In genomic region chr11:58126397-58127160, GRCm38 (mm10) we compare ENCODE assay signal across 8 mouse cellular contexts. TPM values are rescaled to one million over a fixed set of nuclear protein-coding genes. Genes with fewer than 3 reads are reported as not detected.
DNase-seq lines count a peak whose midpoint lies in the region; ATAC-seq lines count a peak whose summit lies in the region.

No protein-coding gene starts in this region.

- no peak overlapping the region for H3K4me3 ChIP-seq in liver, embryonic 11.5 days (ENCODE audit: low read depth, low read length)

- no peak overlapping the region for H3K4me2 ChIP-seq in liver, embryonic 11.5 days

- H3K27me3 ChIP-seq in liver, embryonic 11.5 days (replicated peaks; ENCODE audit: control insufficient read depth, insufficient read depth, low read length): no peaks in the 10 kb centered on the region

- ATAC-seq in liver, embryonic 11.5 days (replicated peaks; ENCODE audit: low FRiP score): no peak

- no peaks in the 10 kb centered on the region for H3K9me3 ChIP-seq in liver, embryonic 11.5 days (ENCODE audit: control insufficient read depth, low read length)

- H3K27ac ChIP-seq in liver, embryonic 11.5 days (ENCODE audit: low read depth, low read length): no peak overlapping the region

- H3K9ac ChIP-seq in liver, embryonic 11.5 days (ENCODE audit: low read depth, low read length): no peak overlapping the region

- DNase-seq in liver: peak; percentile 12
- no peak for DNase-seq in liver, embryonic 11.5 days (ENCODE audit: low spot score)
- DNase-seq in adrenal gland, postnatal 14 days: peak; percentile 92
- peak; percentile 50 for DNase-seq in gastrocnemius, postnatal 10 days
- DNase-seq in kidney, adult 18-20 months: peak; percentile 73
- DNase-seq in lung, postnatal 10 days: peak; percentile 73
- DNase-seq in testis, postnatal 10 days (ENCODE audit: low spot score): peak; percentile 72
- no peak for DNase-seq in embryo, embryonic 9.5 days (ENCODE audit: extremely low spot score)

- WGBS in liver, embryonic 11.5 days: 78% methylated on average over 7 of the region's 7 CpGs

- H3K4me1 ChIP-seq in liver, embryonic 11.5 days (replicated peaks; ENCODE audit: control insufficient read depth, insufficient read depth, low read length): no peaks in the 10 kb centered on the region; the same call in none of the 2 replicates

- peaks cover 38% of the 10 kb centered on the region for H3K36me3 ChIP-seq in liver, embryonic 11.5 days (ENCODE audit: control insufficient read depth, insufficient read depth, low read length)

RNA-seq across cellular contexts. Expression of gene Cnot8, which starts 22.6 kb away (rescaled TPM):
- polyA plus RNA-seq in liver, embryonic 11.5 days (2014; fragmentation: Nextera tagmentation; extraction: Ambion mirVana): 75.7 and 77.6 TPM in 2 replicates
- total RNA-seq in adrenal gland, postnatal 14 days (2021): 45.4 and 49.8 TPM in 2 replicates
- 10 to 100 TPM; 38.3 to 40.7 TPM for total RNA-seq in gastrocnemius, postnatal 10 days (2021)

RNA-seq across cellular contexts. Expression of gene Gm12248, which starts 33.6 kb away (rescaled TPM):
- not detected in 2 replicates for polyA plus RNA-seq in liver, embryonic 11.5 days (2014; fragmentation: Nextera tagmentation; extraction: Ambion mirVana)
- total RNA-seq in adrenal gland, postnatal 14 days (2021): 0.26 and 0.30 TPM in 2 replicates
- not detected for total RNA-seq in gastrocnemius, postnatal 10 days (2021)

RNA-seq across cellular contexts. Expression of gene Gemin5, which starts 41.8 kb away (rescaled TPM):
- polyA plus RNA-seq in liver, embryonic 11.5 days (2014; fragmentation: Nextera tagmentation; extraction: Ambion mirVana): 36.6 and 41.1 TPM in 2 replicates
- total RNA-seq in adrenal gland, postnatal 14 days (2021): 20.2 and 23.4 TPM in 2 replicates
- total RNA-seq in gastrocnemius, postnatal 10 days (2021): 10 to 100 TPM; 10.8 to 14.6 TPM

RNA-seq across cellular contexts. Expression of gene Mrpl22, which starts 44.9 kb away (rescaled TPM):
- polyA plus RNA-seq in liver, embryonic 11.5 days (2014; fragmentation: Nextera tagmentation; extraction: Ambion mirVana): 178 and 190 TPM in 2 replicates
- total RNA-seq in adrenal gland, postnatal 14 days (2021): 74.6 and 77.2 TPM in 2 replicates
- 10 to 100 TPM; 43.9 to 49.0 TPM for total RNA-seq in gastrocnemius, postnatal 10 days (2021)

Comparison
In these comparisons a context has a peak if more than half of its experiments do, and no peak if none do; other contexts are left out.
1. DNase-seq: peak in liver (single experiment), adrenal gland, postnatal 14 days (single experiment), gastrocnemius, postnatal 10 days (single experiment), kidney, adult 18-20 months (single experiment), lung, postnatal 10 days (single experiment) and testis, postnatal 10 days (single experiment); none in liver, embryonic 11.5 days (single experiment) and embryo, embryonic 9.5 days (single experiment).